Mouse (Mus musculus) liver, embryonic 16.5 days (tissue): ENCODE results near the gene Rexo2. TPM values are rescaled to one million over a fixed set of nuclear protein-coding genes. Genes with fewer than 3 reads are reported as not detected.
"Not testable (repeated sequence)": the region's sequence is repeated elsewhere in the genome, so short reads cannot be mapped to it uniquely, and the experiment has no call there.

Source experiments
- ATAC-seq: fragments of 200-750 bp; cut with Nextera tagmentation; 2 replicates; pipeline ENCODE4 v1.8.0; 2017; ENCODE audit warnings: low read depth, mild to moderate bottlenecking, moderate number of reproducible peaks, moderate library complexity
- H3K27ac ChIP-seq: fragments of 300-500 bp; sonication (generic); 2 replicates; pipeline ENCODE4 v1.5.1; 2014; ENCODE audit warnings: mild to moderate bottlenecking, low read length
- H3K27me3 ChIP-seq: fragments of 300-500 bp; sonication (generic); 2 replicates; pipeline ENCODE4 v1.6.1; 2014; ENCODE audit warnings: low read depth, low read length, mixed read lengths; ENCODE audit not compliant: control insufficient read depth, insufficient read depth
- H3K36me3 ChIP-seq: fragments of 300-500 bp; sonication (generic); 2 replicates; pipeline ENCODE4 v1.6.1; 2014; ENCODE audit warnings: mild to moderate bottlenecking; ENCODE audit not compliant: control insufficient read depth, insufficient read depth
- H3K4me1 ChIP-seq: fragments of 300-500 bp; sonication (generic); 2 replicates; pipeline ENCODE4 v1.6.1; 2014; ENCODE audit warnings: low read depth, low read length, mixed read lengths; ENCODE audit not compliant: control insufficient read depth
- H3K4me2 ChIP-seq: fragments of 300-500 bp; sonication (generic); 2 replicates; pipeline ENCODE4 v1.6.1; 2014; ENCODE audit warnings: low read depth, low read length, mixed read lengths
- H3K4me3 ChIP-seq: fragments of 300-500 bp; sonication (generic); 2 replicates; pipeline ENCODE4 v1.5.1; 2014; ENCODE audit warnings: low read depth, mild to moderate bottlenecking, low read length
- H3K9ac ChIP-seq: fragments of 300-500 bp; sonication (generic); 2 replicates; pipeline ENCODE4 v1.6.1; 2014; ENCODE audit warnings: low read depth, low read length
- H3K9me3 ChIP-seq: fragments of 300-500 bp; sonication (generic); replicated peaks from 2 replicates; pipeline ENCODE4 v1.6.1; 2016; ENCODE audit warnings: low read length; ENCODE audit not compliant: control insufficient read depth
- WGBS: fragments of 180-500 bp; shearing (Covaris S2); extraction: QIAGEN DNeasy Blood & Tissue Kit; methylation state at CpG from one replicate; pipeline ENCODE4 v1.1.7; 2014; ENCODE audit not compliant: insufficient replicate concordance; 5-methylcytosine and 5-hydroxymethylcytosine counted together
- polyA plus RNA-seq: library from polyadenylated mRNA; unstranded; fragments of >200 nt; fragmentation: Nextera tagmentation; extraction: Ambion mirVana; gene quantifications from 2 replicates; pipeline ENCODE4 v1.2.1, GENCODE M21; 2015

Rexo2 gene
- 76.8 and 85.6 TPM in 2 replicates for polyA plus RNA-seq

- ATAC-seq, result peak; percentile 99
- Histone ChIP-seq H3K4me3 (peak within 1 kb of the TSS; percentile 85), H3K4me2 (peak within 1 kb of the TSS; percentile 98), H3K9me3 (no peaks in the 10 kb centered on the region), H3K27ac (peak within 1 kb of the TSS; percentile 70), H3K27me3 (no peaks in the 10 kb centered on the region), H3K36me3 (no peaks in the 10 kb centered on the region), H3K4me1 (peaks cover 14% of the 10 kb centered on the region), H3K9ac (peak within 1 kb of the TSS; percentile 87)
- WGBS, result 1% methylated on average over 49 of the region's 49 CpGs
Measured at GRCm38 (mm10) chr9:48480411-48481213, at the start of gene Rexo2. TSS of gene Rexo2 (minus strand) at chr9:48480623.

GRCm38 (mm10) chr9:48526520-48526919 is 46.1 kb upstream of the Rexo2 start:
- no peak for ATAC-seq
- Histone ChIP-seq H3K27me3 (no peaks in the 10 kb centered on the region), H3K9ac (no peak overlapping the region), H3K36me3 (no peaks in the 10 kb centered on the region), H3K4me1 (no peaks in the 10 kb centered on the region), H3K9me3 (no peaks in the 10 kb centered on the region), H3K4me3 (no peak overlapping the region), H3K27ac (no peak overlapping the region), H3K4me2 (no peak overlapping the region)
- 69% methylated on average over 4 of the region's 4 CpGs for WGBS

- Histone ChIP-seq H3K9me3 (no peaks in the 10 kb centered on the region), H3K27ac (no peak overlapping the region), H3K4me1 (no peaks in the 10 kb centered on the region), H3K4me2 (no peak overlapping the region), H3K27me3 (no peaks in the 10 kb centered on the region), H3K9ac (no peak overlapping the region), H3K4me3 (no peak overlapping the region), H3K36me3 (no peaks in the 10 kb centered on the region)
- WGBS, result 0% methylated on average over 1 of the region's 1 CpGs
- no peak for ATAC-seq
Measured at GRCm38 (mm10) chr9:48525566-48525965, 45.1 kb upstream of the Rexo2 start.

GRCm38 (mm10) chr9:48520405-48520804 is 40.0 kb upstream of the Rexo2 start:
- not testable (repeated sequence) for H3K9me3 ChIP-seq, H3K27ac ChIP-seq, H3K36me3 ChIP-seq, H3K27me3 ChIP-seq, ATAC-seq, H3K4me3 ChIP-seq, H3K9ac ChIP-seq, H3K4me1 ChIP-seq, H3K4me2 ChIP-seq
- 50% methylated on average over 2 of the region's 7 CpGs for WGBS

GRCm38 (mm10) chr9:48517372-48518130 is 37.1 kb upstream of the Rexo2 start:
- WGBS, result 66% methylated on average over 19 of the region's 19 CpGs
- no peaks in the 10 kb centered on the region for H3K27me3 ChIP-seq
- H3K9me3 ChIP-seq, result no peaks in the 10 kb centered on the region
- no peaks in the 10 kb centered on the region for H3K4me1 ChIP-seq
- no peak overlapping the region for H3K4me3 ChIP-seq
- no peak overlapping the region for H3K4me2 ChIP-seq
- H3K9ac ChIP-seq, result no peak overlapping the region
- no peak overlapping the region for H3K27ac ChIP-seq
- no peaks in the 10 kb centered on the region for H3K36me3 ChIP-seq
- no peak for ATAC-seq

- H3K4me3 ChIP-seq, result no peak overlapping the region
- no peaks in the 10 kb centered on the region for H3K36me3 ChIP-seq
- no peaks in the 10 kb centered on the region for H3K4me1 ChIP-seq
- no peaks in the 10 kb centered on the region for H3K9me3 ChIP-seq
- H3K27me3 ChIP-seq, result no peaks in the 10 kb centered on the region
- H3K9ac ChIP-seq, result no peak overlapping the region
- H3K4me2 ChIP-seq, result no peak overlapping the region
- 68% methylated on average over 11 of the region's 11 CpGs for WGBS
- H3K27ac ChIP-seq, result no peak overlapping the region
- no peak for ATAC-seq
Measured at GRCm38 (mm10) chr9:48516615-48517371, 36.4 kb upstream of the Rexo2 start.

- no peaks in the 10 kb centered on the region for H3K9me3 ChIP-seq
- no peak for ATAC-seq
- no peak overlapping the region for H3K4me3 ChIP-seq
- no peak overlapping the region for H3K4me2 ChIP-seq
- H3K9ac ChIP-seq, result no peak overlapping the region
- H3K27me3 ChIP-seq, result no peaks in the 10 kb centered on the region
- H3K36me3 ChIP-seq, result no peaks in the 10 kb centered on the region
- no peak overlapping the region for H3K27ac ChIP-seq
- H3K4me1 ChIP-seq, result no peaks in the 10 kb centered on the region
- 43% methylated on average over 1 of the region's 1 CpGs for WGBS
Measured at GRCm38 (mm10) chr9:48515332-48515731, 34.9 kb upstream of the Rexo2 start.

GRCm38 (mm10) chr9:48510134-48510533 is 29.7 kb upstream of the Rexo2 start:
- no peak for ATAC-seq

More at GRCm38 (mm10) chr9:48510134-48510533, 29.7 kb upstream of the Rexo2 start:
- Histone ChIP-seq H3K4me2 (no peak overlapping the region), H3K27ac (no peak overlapping the region), H3K9me3 (no peaks in the 10 kb centered on the region), H3K9ac (no peak overlapping the region), H3K4me3 (no peak overlapping the region), H3K4me1 (no peaks in the 10 kb centered on the region), H3K27me3 (no peaks in the 10 kb centered on the region), H3K36me3 (no peaks in the 10 kb centered on the region)
- 38% methylated on average over 5 of the region's 5 CpGs for WGBS
